Mouse (Mus musculus) gastrocnemius, postnatal 4 days (tissue): ENCODE measurements around the gene Dst. TPM values are rescaled to one million over a fixed set of nuclear protein-coding genes. Genes with fewer than 3 reads are reported as not detected.

Experiments used
- DNase-seq, 2 experiments: peaks; one replicate each; pipeline ENCODE4 v3.0.0; 2021 to 2022; ENCODE audit warnings: low spot score in 2 of 2, mixed read lengths in 2 of 2
- total RNA-seq, 2 experiments: library from RNA; stranded (reverse); gene quantifications; 2 replicates each; pipeline ENCODE4 v1.2.3; 2021

Dst gene
- total RNA-seq, 2 experiments from 2014 or later = 181 to 191 TPM

DNA sequence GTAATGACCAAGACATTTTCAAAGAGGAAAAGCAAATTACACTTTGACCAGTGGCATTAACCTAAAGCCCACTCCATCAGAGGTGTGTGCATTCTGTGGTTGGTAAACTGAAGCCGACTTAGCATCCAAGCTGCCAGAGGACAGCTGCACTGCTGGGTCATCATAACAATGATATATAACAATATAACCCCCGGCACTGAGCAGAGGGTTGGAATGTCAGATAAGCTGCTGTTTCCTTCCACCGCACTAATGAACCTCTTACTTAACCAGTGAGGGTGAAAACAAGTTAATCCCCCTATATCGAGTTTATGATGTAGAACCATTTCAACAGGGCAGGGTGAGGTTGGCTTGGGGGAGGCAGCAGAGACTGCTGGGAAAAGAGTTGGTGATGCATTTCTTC lies 187.1 kb downstream of the Dst start:
- DNase-seq = no peak

DNA sequence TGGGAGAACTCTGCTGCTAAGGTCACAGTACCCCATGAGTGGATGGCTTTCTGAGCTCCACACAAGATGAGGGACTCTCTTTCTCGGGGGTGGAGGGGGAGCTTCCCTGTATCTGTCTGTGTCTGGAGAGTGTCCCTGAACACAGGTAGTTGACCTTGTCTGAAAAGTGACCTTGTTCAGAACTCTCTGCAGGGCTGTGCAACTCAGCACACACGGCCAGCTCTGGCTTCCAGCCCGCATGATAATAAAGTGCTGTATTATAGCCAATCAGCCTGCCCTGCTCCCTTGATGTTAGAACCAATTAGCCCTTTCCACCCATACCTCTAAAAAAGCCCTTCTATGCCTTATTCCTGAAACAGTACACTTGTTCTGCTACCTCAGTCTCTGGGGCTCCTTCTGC lies 188.9 kb downstream of the Dst start:
- no peak for DNase-seq

- DNase-seq = no peak
Measured at GRCm38 (mm10) chr1:34097640-34098039, 189.6 kb downstream of the Dst start.

- DNase-seq = no peak
Measured at GRCm38 (mm10) chr1:34099439-34099838, 191.4 kb downstream of the Dst start.

GRCm38 (mm10) chr1:34100385-34100784 lies 192.4 kb downstream of the Dst start:
- DNase-seq = no peak

GRCm38 (mm10) chr1:34102604-34103003 lies 194.6 kb downstream of the Dst start:
- DNase-seq = no peak

DNA sequence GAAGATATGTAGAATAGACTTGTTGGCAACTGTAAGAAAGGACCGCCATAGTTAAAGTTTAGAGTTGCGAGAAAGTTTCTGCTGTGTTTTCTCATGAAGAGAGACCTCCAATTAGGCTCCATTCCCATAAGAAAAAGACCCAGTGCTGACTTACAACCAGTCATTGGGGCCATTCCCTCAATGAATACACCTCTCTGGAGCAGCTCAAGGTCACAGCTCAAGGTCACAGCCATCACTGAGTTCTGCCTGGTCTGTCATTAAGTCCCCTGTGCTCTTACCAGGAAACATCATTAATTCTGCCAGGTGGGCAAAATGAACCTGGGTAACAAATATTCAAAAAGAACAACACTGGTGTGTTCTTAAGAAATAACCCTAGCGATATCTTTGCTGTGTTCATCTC lies 195.2 kb downstream of the Dst start:
- DNase-seq = no peak

DNA sequence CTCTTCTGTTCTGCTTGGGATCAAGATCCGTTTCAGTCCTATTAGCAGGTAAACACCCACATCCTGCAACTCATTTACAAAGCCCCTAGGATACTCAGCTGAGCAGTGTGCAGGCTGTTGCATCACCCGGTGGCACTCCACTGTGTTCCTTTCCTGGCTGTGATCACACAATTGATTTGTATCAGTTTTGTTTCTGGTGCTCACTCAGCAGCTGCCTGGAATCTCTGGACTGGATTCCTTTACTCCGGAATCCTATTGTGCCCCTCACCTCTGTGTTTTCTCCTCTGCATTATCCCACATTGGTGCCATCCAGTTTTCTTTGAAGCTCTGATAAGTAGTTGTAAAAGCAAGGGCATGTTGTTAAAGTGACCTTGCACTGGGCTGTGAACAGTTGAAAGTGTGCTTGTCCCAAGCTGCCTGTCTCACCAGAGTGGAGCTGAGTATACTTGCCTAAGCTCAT lies 195.7 kb downstream of the Dst start:
- DNase-seq = no peak

- no peak for DNase-seq
Measured at GRCm38 (mm10) chr1:34104846-34105245, 196.8 kb downstream of the Dst start.

DNA sequence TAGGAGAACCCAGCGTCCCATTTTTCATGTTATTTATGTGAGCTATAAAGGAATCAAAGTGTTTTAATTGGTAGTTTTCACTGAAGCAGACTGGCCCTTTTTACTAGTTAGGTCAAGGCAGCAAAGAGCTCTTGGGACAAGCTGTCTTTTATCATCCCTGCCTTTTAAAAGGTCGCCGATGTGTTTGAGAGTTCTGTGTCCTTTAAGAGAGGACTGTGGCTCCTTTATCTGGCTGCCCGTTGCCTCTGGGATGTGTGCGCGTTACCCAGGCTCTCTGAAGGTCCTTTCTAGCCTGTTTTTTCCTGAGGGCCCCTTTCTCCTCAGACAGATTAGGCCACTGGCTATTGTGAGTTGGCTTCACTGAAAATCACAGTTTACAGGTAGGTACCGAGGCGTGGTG lies 198.6 kb downstream of the Dst start:
- no peak for DNase-seq

DNA sequence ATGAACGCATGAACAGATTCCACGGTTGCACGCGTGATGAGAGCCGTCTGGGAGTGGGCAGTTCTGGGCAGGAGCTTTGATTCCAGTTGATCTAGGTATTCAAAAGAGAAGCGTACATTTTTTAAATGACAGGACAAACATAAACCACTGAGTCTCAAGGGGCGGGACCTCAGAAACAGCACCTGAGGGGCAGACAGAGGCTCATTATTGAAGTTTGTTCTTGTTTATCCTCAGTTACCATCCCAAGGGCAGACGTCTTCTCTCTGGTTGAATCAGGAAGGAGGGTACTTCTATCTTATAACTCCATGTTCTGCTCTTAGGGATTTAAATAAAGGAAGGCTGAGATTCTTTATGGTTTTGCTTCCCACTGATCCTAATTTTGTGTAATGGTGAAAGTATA lies 199.1 kb downstream of the Dst start:
- DNase-seq = no peak

GRCm38 (mm10) chr1:34109599-34110210 lies 201.7 kb downstream of the Dst start:
- DNase-seq = no peak

- no peak for DNase-seq
Measured at GRCm38 (mm10) chr1:34110862-34111261, 202.8 kb downstream of the Dst start.

DNA sequence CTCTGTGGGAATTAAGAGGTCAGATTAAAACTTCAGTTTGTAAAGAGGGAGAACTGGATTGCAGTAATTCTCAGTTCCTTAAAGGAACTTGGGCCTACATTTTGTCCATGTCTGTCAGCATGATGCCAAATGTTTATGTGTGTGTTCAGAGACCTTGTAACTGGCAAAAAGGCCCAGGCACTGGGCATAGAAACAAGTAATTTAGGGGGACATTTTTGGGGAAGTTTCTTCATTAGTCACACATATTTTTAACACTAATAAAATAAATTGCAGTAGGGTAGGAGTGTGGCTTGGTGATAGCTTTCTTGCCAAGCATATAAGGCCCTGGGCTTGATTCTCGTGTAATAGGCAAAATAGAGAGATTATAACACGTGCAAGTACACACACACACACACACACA lies 203.9 kb downstream of the Dst start:
- no peak for DNase-seq

DNA sequence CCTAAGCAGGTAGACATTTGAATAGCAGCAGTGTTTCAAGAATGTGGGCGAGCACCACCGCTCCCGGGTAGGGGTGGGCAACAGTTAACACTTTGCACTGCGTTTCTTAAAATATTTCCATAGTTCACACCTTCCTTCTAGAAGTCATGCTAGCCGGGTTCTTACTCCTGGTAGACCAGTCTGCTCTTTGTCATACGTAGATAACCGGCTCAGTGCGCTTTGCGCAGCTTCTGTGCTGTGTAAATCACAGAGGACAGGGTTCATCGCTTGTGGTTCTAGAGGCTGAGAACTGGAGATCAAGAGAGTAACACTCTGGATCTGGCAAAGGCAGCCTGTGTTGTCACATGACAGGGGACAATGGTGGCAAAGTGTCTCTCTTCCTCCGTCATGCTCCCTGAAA lies 208.4 kb downstream of the Dst start:
- no peak for DNase-seq

DNA sequence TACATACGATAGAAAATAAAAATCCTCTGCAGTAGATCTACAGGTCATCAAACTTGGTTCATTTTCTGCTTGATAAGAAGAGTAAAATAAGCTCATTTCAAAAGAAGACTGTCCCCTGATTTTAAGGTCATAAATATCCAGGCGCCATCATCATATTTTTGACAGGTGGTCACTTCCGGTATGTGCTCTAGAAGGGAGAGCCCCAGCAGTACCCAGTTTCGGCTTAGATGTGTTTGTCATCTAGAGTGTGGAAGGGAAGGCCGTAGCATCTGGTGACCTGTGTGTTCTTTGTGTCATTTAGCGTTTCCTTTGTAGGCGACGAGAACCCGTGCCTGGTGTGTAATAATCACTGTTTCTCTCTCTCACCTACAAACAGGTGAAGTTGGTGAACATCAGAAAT lies 209.0 kb downstream of the Dst start:
- DNase-seq = no peak

DNA sequence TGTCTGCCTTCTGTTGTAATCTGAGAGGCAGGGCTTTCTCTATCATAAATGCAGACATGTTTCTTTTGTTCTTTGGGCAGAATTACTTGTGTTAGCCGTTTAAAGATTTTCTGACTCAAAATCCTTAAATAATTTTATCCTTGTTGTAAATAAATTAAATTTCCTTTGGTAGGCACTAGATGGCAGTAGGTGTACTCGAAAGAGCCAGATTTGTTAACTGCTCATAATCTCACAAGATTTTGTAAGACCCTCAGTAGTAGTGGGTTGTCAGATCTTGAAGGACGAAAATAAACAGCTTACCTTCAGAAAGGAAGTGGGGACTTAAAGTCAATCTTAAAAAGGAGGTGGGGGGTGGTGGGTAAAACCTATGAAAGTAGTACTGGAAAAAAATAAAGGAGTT lies 209.7 kb downstream of the Dst start:
- DNase-seq = no peak

- DNase-seq = peak in 1 of 2 experiments; percentile 40
Measured at GRCm38 (mm10) chr1:34120066-34120465, 212.0 kb downstream of the Dst start.

DNA sequence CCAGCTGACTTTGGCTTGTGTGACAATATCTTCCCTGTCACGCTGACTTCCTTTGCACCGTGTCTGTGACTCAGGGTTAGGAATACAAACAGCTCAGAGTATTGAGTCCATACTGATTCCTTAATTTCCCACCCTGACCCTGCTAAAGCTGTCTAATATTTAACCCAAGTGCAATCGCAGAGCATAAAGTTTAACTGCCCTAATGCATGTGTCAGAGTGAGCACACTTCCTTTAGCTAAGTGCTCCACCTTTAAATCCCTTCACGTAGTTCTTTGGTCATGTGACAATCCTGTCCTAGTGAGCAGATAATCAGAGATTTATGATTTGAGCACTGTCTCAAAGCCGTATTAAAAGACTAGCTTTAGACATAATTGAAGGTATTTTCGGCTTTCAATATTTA lies 212.6 kb downstream of the Dst start:
- no peak for DNase-seq

DNA sequence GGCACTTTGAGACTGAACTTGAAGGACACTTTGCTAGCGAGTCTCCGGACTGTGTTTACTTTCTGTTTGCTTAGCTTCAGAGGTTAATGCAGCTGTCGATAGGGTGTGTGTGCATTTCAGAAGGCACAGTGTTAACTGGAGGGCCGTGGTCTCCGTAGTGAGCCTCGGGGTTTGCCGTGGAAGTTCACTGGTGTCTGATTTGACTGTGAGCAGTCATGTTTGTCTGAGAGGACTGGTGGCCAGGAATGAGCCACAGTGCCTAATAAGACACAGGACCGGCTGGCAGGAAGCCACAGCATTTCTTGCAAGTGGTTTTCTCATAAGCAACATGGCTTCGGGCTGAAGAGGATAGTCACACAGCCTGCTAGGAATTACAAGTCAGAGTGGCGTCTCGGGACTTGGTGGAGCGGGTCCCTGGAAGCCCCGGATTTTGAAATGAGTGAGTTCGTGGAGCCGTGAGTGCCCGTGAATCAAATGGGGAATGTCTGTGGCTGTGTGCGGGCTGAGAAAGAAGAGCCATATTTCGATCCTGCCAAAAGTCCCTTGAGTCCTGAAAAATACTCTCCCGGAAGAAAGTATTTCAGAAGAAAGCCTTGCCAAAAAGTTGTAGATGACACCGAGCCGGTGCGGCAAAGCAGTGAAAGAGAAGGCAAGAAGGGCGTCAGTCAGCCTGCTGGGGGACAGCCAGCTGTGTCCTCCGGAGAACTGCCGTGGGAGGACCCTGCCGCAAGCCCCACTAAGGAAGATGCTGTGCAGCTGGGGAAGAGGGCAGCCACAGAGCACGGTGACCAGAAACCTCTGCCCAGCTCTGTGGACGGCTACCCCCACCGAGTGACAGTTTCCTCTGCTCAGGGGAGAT lies 213.4 kb downstream of the Dst start:
- peak; percentile 72 to 91 for DNase-seq

DNA sequence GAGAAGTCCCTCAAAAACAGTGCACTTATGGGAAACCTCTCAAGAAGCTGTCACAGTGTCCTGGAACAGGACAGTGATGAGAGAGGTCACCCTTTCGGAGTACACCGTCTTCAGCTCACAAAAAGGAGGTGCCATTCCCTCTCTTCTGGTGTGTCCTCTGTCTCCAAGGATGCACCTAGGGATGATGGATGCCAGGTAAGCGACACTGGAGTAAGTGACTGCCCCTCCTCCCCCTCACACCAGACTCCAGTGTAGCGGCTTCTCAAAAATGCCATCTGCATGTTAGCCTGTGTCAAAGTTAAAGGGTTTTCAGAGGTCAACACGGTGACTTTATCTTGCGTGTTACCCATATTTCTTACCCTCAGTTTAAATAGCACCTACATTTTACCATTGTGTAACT lies 214.2 kb downstream of the Dst start:
- no peak for DNase-seq

- no peak for DNase-seq
Measured at GRCm38 (mm10) chr1:34122905-34123304, 214.9 kb downstream of the Dst start.

- no peak for DNase-seq
Measured at GRCm38 (mm10) chr1:34123334-34123733, 215.3 kb downstream of the Dst start.
